Mouse (Mus musculus): ENCODE data around the gene Prtn3.
A peak's percentile ranks its signal among the peaks of the same experiment; 100 is the strongest.
"Not testable (repeated sequence)": the region's sequence is repeated elsewhere in the genome, so short reads cannot be mapped to it uniquely, and the experiment has no call there.

The Prtn3 gene

GRCm38 (mm10) chr10:79873715-79874289 is 474 bp upstream of the Prtn3 start:
- DNase-seq (ENCODE audit: low spot score in 2 of 2) = no peak

GRCm38 (mm10) chr10:79877174-79877573 is 2.9 kb downstream of the Prtn3 start:
- peak in 1 of 2 experiments; percentile 36 for DNase-seq (ENCODE audit: low spot score in 2 of 2)

- DNase-seq (ENCODE audit: low spot score in 2 of 2) = no peak
Measured at GRCm38 (mm10) chr10:79877757-79878156, 3.5 kb downstream of the Prtn3 start.

- DNase-seq (ENCODE audit: low spot score in 2 of 2) = no peak
Measured at GRCm38 (mm10) chr10:79879527-79879926, 5.3 kb downstream of the Prtn3 start.

GRCm38 (mm10) chr10:79880721-79881120 is 6.4 kb downstream of the Prtn3 start:
- DNase-seq (ENCODE audit: low spot score in 2 of 2) = peak in 1 of 2 experiments; percentile 42

GRCm38 (mm10) chr10:79881981-79882380 is 7.7 kb downstream of the Prtn3 start:
- no peak for DNase-seq (ENCODE audit: low spot score in 2 of 2)

GRCm38 (mm10) chr10:79883297-79884084 is 9.2 kb downstream of the Prtn3 start:
- DNase-seq (ENCODE audit: low spot score in 2 of 2) = peak in 1 of 2 experiments; percentile 82

GRCm38 (mm10) chr10:79884446-79884845 is 10.2 kb downstream of the Prtn3 start:
- DNase-seq (ENCODE audit: low spot score in 2 of 2) = no peak

- not testable (repeated sequence) for DNase-seq (ENCODE audit: low spot score in 2 of 2)
Measured at GRCm38 (mm10) chr10:79884938-79885337, 10.7 kb downstream of the Prtn3 start.

- DNase-seq (ENCODE audit: low spot score in 2 of 2) = no peak
Measured at GRCm38 (mm10) chr10:79886054-79886453, 11.8 kb downstream of the Prtn3 start, which contains the start of gene Elane. Gene Elane (plus strand): TSS chr10:79886247.

GRCm38 (mm10) chr10:79886611-79887010 is 12.3 kb downstream of the Prtn3 start:
- DNase-seq (ENCODE audit: low spot score in 2 of 2) = no peak

GRCm38 (mm10) chr10:79889386-79889785 is 15.1 kb downstream of the Prtn3 start:
- no peak for DNase-seq (ENCODE audit: low spot score in 2 of 2)

GRCm38 (mm10) chr10:79890670-79891069 is 16.4 kb downstream of the Prtn3 start, which contains the start of gene Cfd:
Gene Cfd (plus strand): TSS chr10:79890853.
- no peak for DNase-seq (ENCODE audit: low spot score in 2 of 2)

GRCm38 (mm10) chr10:79892451-79893118 is 18.3 kb downstream of the Prtn3 start:
- peak in 1 of 2 experiments; percentile 81 for DNase-seq (ENCODE audit: low spot score in 2 of 2)

GRCm38 (mm10) chr10:79896306-79896705 is 22.0 kb downstream of the Prtn3 start:
- no peak for DNase-seq (ENCODE audit: low spot score in 2 of 2)

GRCm38 (mm10) chr10:79896814-79897213 is 22.5 kb downstream of the Prtn3 start:
- no peak for DNase-seq (ENCODE audit: low spot score in 2 of 2)

GRCm38 (mm10) chr10:79897316-79898245 is 23.3 kb downstream of the Prtn3 start:
- no peak for DNase-seq (ENCODE audit: low spot score in 2 of 2)

- DNase-seq (ENCODE audit: low spot score in 2 of 2) = peak in 1 of 2 experiments; percentile 77
Measured at GRCm38 (mm10) chr10:79900951-79901410, 26.7 kb downstream of the Prtn3 start.

GRCm38 (mm10) chr10:79906712-79907111 is 32.4 kb downstream of the Prtn3 start:
- DNase-seq (ENCODE audit: low spot score in 2 of 2) = no peak

- DNase-seq (ENCODE audit: low spot score in 2 of 2) = no peak
Measured at GRCm38 (mm10) chr10:79907415-79907814, 33.1 kb downstream of the Prtn3 start.

Data from right cerebral cortex, postnatal 10 days (tissue).